Mouse (Mus musculus) left cerebral cortex, adult 18-20 months (tissue): Measurements from ENCODE around the gene Vwa8. TPM values are rescaled to one million over a fixed set of nuclear protein-coding genes. Genes with fewer than 3 reads are reported as not detected.

ENCODE experiments used
- DNase-seq, 2 experiments: peaks; one replicate each; pipeline ENCODE4 v3.0.0; 2021 to 2022; ENCODE audit warnings: low spot score in 2 of 2, mixed read lengths in 1 of 2
- total RNA-seq, 2 experiments: library from RNA; stranded (reverse); gene quantifications; 2 replicates each; pipeline ENCODE4 v1.2.3; 2021

The Vwa8 gene
- total RNA-seq, 2 experiments from 2014 or later, result 33.7 to 36.3 TPM

DNA sequence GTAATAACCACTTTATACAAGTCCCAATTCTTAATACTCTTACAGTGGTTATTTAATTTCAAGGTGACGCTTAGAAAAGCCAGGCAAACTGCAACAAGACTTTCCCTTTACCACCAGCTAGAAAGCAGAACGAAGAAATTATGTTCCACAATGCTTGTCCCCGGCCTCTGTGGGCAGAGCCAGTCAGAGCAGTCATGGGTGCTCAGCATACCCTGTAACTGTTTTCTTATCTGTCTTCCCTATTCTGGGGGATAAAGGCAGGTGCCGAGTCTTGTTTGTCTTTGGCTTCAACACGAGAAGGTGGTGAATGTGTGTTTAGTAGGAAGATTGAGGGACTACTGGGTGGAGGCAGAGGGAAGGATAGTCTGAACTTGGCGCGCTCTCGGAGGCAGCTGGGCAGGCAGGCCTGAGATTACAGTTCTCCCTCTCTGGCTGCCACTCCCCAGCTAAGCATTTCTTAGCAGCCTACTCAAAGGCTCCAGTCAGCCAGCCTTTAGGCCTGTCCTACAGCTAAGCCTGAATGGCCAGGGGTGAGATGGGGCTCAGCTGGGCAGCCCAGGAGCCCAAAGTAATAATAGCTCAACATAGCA, 365.9 kb downstream of the Vwa8 start:
- no peak for DNase-seq

DNA sequence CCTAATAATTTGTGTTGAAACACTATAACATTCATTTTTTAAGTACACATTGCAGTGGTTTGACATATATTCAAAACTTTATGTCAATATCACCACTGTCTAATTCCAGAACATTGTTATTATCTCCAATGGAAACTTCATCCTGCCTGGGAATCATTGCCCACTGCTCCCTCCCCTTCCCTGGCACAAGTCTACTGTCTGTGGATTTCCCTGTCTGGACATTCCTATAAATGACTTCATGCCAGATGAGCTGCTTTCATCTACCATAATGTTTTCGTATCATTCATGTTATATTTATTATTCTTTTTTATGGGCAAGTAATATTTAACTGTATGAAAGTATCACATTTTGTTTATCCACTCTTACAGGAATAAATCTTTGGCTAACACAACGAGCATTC, 367.5 kb downstream of the Vwa8 start:
- no peak for DNase-seq

DNA sequence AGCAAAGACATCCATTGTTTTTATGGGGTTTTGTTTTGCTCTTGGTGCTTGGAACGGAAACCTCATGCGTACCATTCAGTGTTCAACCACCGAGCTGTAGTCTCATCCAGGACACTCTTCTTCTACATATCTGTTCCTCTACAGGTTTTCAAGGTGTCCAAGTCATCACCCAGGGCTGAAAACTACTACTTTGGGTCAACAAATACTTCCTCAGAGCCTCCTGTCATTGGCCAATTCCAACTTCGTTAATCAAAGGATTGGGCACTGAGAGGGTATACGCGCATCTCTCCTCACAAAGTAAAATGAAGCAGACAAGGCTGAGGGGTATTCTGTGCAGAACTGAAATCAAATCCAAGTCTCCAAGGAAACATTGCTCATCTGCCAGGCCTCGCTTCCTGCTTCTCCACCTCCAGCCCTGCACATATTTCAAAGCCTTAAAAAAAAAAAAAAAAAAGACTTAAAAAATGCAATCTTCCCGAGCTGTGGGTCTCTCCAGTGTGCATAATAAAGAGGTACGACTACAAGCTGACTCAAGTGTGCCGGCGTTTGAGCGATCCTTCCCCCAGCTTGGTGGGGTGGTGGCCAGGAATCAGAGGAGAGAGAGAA, 374.7 kb downstream of the Vwa8 start:
- DNase-seq, result peak in 1 of 2 experiments; percentile 37

DNA sequence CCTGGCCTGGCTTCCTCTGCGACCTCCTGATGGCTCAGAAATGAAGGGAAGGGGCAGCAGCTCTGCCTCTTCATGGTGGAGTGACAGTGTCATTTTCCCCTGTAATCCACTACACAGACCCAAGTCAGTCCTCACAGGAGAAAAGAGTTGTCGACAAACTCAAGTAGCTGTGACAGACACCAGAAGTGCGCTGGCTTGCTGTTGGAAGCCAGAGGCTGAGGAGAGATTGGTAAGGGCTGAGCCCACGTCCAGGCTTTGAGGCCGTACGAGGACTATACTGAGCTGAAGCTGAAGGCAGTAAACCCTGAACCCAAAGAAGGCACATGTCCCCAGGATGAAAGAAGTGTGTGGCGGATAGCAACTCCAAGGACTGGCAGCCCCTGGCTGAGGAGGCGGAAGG, 376.6 kb downstream of the Vwa8 start:
- no peak for DNase-seq

DNA sequence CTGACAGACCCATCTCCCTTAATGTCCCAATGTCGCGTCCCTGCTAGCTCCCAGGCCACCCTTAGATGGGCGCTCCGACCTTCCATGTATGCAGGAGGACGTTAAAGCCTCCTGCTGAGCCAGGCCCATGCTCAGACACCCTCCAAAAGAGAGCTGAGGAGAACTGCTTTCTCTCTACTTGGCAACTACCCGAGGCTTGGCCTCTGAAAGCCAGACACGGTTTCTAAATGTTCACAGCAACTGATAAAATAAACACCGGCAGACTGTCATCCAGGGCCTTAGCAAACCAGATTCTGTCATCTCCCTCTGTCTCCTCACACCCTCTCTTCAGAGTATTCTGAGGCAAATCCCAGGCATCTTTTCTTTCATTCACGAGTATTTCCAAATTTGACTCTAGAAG, 377.2 kb downstream of the Vwa8 start:
- no peak for DNase-seq

DNA sequence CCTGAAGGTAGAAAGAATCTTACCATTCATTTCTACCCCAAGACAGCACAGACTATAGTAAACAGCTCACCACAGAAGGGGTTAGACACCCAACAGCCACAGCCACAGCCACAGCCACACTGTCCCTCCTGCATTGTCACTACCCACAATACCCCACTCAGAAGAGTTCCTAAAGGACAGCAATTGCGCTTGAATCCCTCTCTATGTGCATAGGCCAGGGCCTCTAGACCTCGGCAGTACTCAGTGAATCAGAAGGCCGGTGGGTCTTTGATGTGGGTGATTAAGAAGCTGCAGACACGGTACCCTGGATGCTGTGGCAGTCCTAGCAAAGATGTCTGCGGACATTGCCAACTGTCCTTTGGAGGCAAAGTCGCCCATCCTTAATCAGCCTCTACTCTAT, 377.9 kb downstream of the Vwa8 start:
- no peak for DNase-seq

DNA sequence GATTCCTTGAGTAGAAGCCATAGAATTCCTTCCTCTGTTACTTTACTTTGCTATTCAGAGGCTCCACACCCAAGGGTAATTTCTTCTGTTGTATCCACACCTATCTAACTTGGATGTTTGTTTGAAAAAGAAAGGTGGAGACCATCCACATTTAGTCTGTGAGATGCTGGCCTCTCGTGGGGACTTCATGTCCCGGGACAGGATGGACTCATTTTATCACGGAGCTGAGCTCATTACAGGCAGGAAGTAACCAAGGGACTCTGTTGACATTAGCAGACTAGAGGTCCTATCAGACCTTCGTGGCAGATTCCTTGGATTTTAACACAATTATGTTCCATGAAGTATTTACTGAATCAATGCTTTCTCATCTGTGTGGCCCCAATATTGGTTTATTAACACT, 379.1 kb downstream of the Vwa8 start:
- no peak for DNase-seq

DNA sequence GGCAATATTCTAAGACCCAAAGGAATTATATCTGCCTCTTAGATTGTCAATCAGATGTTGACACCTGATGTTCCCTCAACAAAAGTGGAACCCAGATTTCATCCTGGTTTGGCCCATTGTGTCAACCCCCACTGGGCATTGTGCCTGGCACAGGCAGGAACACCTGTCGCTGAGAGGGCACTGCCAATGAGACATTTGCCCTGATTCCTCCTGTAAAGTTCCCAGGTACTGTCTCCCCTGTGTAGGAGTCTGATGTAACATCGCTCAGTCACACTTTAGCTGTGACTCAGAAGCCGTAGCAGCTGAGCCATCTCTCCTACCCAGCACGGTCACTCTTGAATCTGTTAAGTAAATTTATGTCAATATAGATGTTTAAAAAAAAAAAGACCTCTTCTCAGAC, 382.8 kb downstream of the Vwa8 start:
- DNase-seq, result no peak

DNA sequence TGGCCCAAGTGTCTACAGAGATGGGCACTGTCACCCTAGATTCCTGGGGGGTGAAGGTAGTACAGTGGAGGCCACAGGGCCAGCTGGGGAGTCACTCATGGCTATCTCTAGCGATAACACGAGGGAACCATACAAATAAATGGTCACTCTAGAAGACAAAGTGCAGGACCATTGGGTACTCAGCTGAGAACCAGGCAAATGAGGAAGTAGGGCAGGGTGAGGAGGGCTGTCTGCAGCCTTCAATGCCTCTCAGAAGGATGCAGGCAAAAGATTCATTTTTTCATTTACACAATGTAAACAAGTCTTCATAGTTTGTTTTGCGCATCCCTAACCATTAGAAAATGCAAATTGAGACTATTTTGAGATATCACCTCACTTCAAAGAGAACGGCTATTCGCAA, 384.8 kb downstream of the Vwa8 start:
- DNase-seq, result no peak

DNA sequence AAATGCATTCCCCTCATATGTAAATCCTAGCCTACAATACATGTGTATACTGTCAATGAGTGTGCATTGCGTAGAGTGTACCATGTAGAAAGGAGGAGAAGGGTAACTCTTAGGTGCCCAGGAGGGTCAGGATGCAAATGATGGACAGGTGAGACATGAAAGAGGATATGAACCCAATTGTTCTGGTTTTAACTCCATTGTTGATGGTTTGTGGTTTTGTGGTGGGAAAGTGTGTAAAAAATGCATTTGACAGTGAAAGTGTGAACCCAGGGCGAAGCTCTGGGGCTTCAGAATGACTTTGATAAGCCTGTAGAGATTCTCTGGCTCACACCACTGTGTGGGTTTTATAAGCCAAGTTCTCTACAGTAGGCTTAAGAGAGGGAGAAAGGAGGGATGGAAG, 385.7 kb downstream of the Vwa8 start:
- DNase-seq, result no peak

DNA sequence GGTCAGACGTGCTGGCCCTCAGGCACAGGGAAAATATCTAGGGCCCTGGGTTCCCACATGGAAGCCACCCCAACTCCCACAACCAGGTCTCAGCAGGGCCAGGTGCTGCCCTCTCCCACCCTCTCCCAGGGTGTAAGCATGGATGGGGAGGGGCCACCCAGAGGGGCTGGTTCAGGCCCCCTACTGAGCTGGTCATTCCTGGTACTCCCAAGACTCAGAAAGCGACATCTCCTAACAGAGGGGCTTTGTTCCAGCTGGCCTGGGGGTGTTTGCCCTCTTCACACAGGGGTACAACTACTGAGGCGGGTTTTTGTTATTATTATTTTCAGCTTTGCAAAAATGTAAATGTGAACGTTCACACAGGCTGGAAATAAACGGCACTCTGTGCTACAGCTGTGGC, 386.3 kb downstream of the Vwa8 start:
- no peak for DNase-seq

DNA sequence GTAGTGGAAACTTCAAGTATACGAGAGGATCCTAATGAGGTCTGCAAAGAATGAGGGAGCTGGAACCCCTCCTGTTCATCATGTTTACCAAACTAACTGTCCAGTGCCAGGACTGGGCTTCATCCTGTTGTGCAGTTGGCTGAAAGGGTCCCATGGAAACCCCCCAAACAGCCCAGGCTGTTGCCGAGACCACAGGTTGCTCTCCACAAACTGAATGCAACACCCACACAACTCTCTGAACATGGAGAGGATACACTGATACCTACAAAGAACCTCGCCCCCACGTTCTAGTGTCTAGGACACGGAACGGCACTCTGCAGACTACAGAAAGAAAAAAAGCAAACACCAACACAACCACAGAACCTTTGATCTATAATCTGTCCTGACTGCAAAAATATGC, 387.4 kb downstream of the Vwa8 start:
- DNase-seq, result no peak

DNA sequence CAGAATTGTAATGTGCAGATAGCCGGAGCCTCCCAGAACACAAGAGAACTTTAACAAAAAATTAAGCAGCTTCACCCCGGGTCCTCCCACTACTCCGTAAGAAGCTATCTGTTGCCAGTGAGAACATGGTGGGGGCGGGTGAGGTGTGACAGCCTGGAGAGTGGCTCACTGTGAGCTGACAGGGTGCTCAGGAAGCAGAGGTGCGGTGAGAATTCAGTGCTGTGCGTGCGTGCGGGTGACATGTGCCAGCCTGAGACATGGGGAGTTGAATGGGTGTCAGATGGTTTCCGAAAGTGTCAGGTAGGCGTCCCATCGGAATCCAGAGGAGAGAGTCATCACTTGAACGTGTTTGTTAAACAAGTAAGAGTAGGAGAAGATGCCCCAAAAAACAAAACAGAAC, 390.6 kb downstream of the Vwa8 start:
- peak; percentile 35 to 54 for DNase-seq

DNA sequence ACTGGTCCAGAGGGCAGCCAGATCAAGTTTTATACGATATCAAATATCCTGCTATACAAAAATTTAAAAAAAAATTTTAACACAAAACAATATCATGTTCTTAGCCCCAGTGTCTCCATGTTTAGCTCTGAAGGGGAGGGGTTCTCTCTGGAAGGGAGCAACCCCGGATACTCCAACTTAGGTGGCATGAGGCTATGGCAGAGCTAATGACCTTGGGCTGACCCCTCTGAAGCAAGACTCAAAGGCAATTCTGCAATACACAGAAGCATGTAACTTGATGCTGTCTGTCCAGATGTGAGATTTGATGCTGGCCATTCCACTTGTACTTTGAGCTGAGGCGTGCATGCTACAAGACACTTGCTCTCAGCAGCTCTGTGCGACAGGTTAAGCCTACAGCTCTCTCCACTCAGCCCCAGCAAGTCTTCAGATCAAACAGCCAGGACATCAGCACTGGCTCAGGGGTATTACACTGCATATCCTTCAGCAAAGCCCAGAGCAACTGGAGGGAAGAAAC, 392.3 kb downstream of the Vwa8 start:
- DNase-seq, result no peak

DNA sequence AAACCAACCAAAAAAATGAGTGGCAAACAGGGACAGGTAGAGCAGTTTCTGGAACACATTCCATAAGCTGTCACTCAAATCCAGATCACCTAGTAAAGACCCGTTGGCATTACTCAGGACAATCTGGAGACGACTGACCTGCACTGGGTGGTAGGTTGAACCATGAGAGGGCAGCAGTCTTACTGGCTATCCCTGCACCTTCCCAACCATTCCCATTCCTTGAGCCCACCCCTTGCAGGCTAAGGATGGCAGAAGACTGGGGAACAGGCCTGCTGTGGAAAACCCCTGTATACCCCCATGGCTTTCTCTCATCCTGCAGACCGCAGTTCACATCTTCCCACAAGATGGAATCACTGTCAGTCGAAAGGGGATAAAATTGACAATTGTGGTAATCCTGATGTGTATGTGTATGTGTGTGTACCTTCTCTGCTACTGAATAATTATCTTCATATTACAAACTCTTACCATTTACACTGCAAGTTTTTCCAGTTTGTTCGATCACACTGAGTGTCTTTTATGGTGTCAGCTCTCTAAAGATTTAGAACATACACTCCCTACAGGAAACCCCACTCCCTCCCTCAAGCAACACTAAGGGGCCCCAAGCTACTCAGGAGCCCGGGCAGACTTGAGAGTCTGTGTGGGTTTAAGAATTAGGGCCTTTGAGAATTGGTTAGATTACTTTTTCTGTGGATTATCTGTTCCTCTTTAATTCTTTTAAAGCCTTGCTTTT, 393.0 kb downstream of the Vwa8 start:
- no peak for DNase-seq

DNA sequence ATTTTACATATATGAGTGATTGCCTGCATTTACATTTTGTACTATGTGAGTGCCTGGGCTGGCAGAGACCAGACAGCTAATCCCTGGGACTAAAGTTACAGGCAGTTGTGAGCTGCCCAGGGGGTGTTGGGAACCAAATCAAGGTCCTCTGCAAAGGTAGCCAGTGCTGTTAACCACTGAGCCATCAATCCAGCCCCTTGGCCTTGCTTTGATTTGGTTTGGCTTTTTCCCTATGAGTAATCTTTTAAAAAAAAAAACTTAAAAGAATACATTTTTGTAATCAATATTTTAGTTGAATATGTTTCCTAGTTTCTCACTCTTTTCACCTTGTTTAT, 393.5 kb downstream of the Vwa8 start:
- no peak for DNase-seq

DNA sequence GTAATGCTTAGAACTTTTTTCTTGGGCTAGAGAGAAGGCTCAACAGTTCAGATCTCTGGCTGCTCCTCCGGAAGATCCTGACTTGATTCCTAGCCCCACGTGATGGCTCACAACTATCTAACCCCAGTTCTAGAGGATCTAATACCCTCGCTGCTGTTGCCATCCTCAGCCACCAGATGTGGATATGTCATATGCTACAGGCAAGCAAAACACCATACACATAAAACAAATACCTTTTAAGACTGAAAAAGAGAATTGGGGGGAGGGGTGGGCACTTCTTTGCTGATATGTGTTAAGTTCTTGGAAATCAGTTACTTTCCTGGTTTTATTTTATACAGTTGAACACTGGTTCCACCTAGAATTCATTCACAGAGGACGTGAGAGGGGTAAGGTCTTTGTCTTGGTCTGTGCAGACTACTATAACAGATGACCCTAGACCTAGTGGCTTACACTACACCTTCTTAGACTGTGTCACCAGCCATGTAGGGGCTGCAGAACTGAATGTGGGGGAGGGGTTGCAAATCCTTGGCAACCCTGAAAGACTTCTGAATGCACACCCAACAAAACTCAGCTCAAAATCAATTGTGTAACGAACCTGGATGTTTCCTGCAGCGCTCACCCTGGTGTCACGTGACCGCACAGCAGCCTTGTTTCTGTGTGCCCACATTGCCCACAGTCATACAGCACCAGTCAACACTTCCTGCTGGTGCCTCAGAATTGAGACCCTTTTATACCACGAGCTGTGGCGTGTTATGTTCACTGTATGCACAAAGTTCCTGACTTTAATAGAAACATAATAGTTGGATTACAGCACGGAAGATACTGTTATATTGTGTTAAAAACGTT, 394.4 kb downstream of the Vwa8 start:
- DNase-seq, result no peak

DNA sequence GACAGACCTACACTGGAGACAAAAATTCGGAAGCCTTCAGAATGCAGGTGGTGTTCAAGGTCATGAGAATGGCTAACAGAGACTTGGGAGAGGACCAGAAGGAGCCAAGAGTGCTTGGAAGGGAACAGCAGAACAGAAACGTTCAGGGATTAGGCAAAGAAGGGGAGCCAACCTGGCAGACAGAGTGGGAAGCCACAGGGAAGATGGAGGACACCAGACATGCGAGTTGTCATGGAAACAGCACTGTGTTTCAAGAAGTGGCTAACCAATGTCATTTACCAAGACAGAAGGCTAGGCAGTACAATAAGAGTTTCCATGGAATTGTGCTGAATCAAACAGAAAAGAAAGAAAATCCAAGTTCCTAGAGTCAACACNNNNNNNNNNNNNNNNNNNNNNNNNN, 395.7 kb downstream of the Vwa8 start:
- no peak for DNase-seq

DNA sequence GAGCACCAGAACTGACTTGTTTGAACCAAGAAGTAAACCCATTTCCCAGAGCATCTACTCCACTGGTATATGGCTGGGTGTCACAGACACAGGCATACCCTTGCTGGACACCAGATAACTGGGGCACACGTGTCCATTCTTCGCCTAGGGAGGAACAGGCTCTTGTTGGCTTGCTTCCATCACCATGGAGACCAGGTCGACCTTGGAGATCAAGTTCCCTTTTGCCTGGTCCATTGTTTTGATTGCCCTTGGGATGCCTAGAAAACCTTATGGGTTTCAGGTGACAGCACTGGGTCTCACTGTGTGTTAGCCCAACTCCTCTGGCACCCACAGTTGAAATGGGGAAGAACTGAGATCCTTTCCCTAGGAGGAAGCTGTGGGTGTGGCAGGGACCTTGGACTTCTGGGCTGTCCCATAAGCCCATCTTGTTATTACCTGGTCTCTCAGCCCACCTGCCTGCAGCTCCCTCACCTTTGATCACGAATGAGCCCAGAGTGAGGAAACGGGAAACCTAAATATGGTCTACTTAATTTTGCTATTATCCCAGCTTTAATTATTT, 403.0 kb downstream of the Vwa8 start:
- DNase-seq, result no peak
